Mouse (Mus musculus): ENCODE results near the gene Rxrb.

GRCm38 (mm10) chr17:34033441-34033840 is 1.8 kb downstream of the Rxrb start:
- TF ChIP-seq CTCF (IDR thresholded peaks at IDR 0.05; ENCODE audit: low read depth, low read length), result no peak
- TF ChIP-seq POLR2A (IDR thresholded peaks at IDR 0.05; ENCODE audit: borderline replicate concordance, low read depth, low read length), result no peak

Measured in bone marrow macrophage, adult 2 months (primary cell).